Mouse (Mus musculus): Measurements from ENCODE around the gene Cldn2.

The Cldn2 gene

GRCm38 (mm10) chrX:139807391-139807790 is 6.8 kb downstream of the Cldn2 start:
- DNase-seq (ENCODE audit: low spot score in 2 of 2) = no peak

GRCm38 (mm10) chrX:139808085-139808484 is 7.5 kb downstream of the Cldn2 start:
- DNase-seq (ENCODE audit: low spot score in 2 of 2) = no peak

GRCm38 (mm10) chrX:139808501-139808900 is 7.9 kb downstream of the Cldn2 start:
- no peak for DNase-seq (ENCODE audit: low spot score in 2 of 2)

GRCm38 (mm10) chrX:139812636-139813298 is 12.1 kb downstream of the Cldn2 start:
- no peak for DNase-seq (ENCODE audit: low spot score in 2 of 2)

GRCm38 (mm10) chrX:139813299-139814002 is 12.8 kb downstream of the Cldn2 start:
- no peak for DNase-seq (ENCODE audit: low spot score in 2 of 2)

- no peak for DNase-seq (ENCODE audit: low spot score in 2 of 2)
Observed at GRCm38 (mm10) chrX:139814018-139814635, 13.5 kb downstream of the Cldn2 start.

GRCm38 (mm10) chrX:139815201-139815600 is 14.6 kb downstream of the Cldn2 start:
- DNase-seq (ENCODE audit: low spot score in 2 of 2) = no peak

- DNase-seq (ENCODE audit: low spot score in 2 of 2) = no peak
Observed at GRCm38 (mm10) chrX:139825402-139825801, 24.8 kb downstream of the Cldn2 start.

GRCm38 (mm10) chrX:139826926-139827325 is 26.3 kb downstream of the Cldn2 start:
- DNase-seq (ENCODE audit: low spot score in 2 of 2) = no peak

- no peak for DNase-seq (ENCODE audit: low spot score in 2 of 2)
Observed at GRCm38 (mm10) chrX:139828363-139829092, 27.9 kb downstream of the Cldn2 start.

GRCm38 (mm10) chrX:139832464-139832863 is 31.8 kb downstream of the Cldn2 start:
- peak in 1 of 2 experiments; percentile 57 for DNase-seq (ENCODE audit: low spot score in 2 of 2)

GRCm38 (mm10) chrX:139839057-139839456 is 38.4 kb downstream of the Cldn2 start:
- no peak for DNase-seq (ENCODE audit: low spot score in 2 of 2)

GRCm38 (mm10) chrX:139841091-139841490 is 40.5 kb downstream of the Cldn2 start:
- no peak for DNase-seq (ENCODE audit: low spot score in 2 of 2)

GRCm38 (mm10) chrX:139854795-139855194 is 54.2 kb downstream of the Cldn2 start:
- DNase-seq (ENCODE audit: low spot score in 2 of 2) = no peak

GRCm38 (mm10) chrX:139859402-139859801 is 58.8 kb downstream of the Cldn2 start:
- no peak for DNase-seq (ENCODE audit: low spot score in 2 of 2)
